Mouse (Mus musculus): ENCODE data around the gene Ly6g5b.

- TF ChIP-seq CTCF (IDR thresholded peaks at IDR 0.05; ENCODE audit: borderline replicate concordance, insufficient read depth, low read length) (no peak), POLR2A (IDR thresholded peaks at IDR 0.05; ENCODE audit: low read depth, low read length) (no peak)
Measured at GRCm38 (mm10) chr17:35080248-35080647, 35.0 kb downstream of the Ly6g5b start.

Data from embryonic fibroblast, embryonic 13.5 days (primary cell).